Mouse (Mus musculus): ENCODE data around the gene Sept9. TPM values are rescaled to one million over a fixed set of nuclear protein-coding genes. Genes with fewer than 3 reads are reported as not detected.

The Sept9 gene
- polyA plus RNA-seq, 1 experiment from 2014 or later, result 106 TPM

- Histone ChIP-seq H3K27ac (no peak overlapping the region), H3K9me3 (no peaks in the 10 kb centered on the region), H3K9ac (no peak overlapping the region), H3K36me3 (replicated peaks) (no peaks in the 10 kb centered on the region), H3K4me2 (no peak overlapping the region), H3K4me3 (no peak overlapping the region), H3K27me3 (replicated peaks) (peaks cover 17% of the 10 kb centered on the region), H3K4me1 (peaks cover 4% of the 10 kb centered on the region)
- ATAC-seq (replicated peaks), result no peak
- WGBS, result 92% methylated on average over 8 of the region's 8 CpGs
Measured at GRCm38 (mm10) chr11:117204606-117205005, 5.1 kb downstream of the Sept9 start.

- Histone ChIP-seq H3K27me3 (replicated peaks) (peaks cover 13% of the 10 kb centered on the region), H3K4me3 (no peak overlapping the region), H3K36me3 (replicated peaks) (no peaks in the 10 kb centered on the region), H3K27ac (no peak overlapping the region), H3K9ac (no peak overlapping the region), H3K9me3 (no peaks in the 10 kb centered on the region), H3K4me2 (no peak overlapping the region), H3K4me1 (no peaks in the 10 kb centered on the region; the same call in 1 of the 2 replicates)
- ATAC-seq (replicated peaks), result no peak
- WGBS, result 77% methylated on average over 6 of the region's 6 CpGs
Measured at GRCm38 (mm10) chr11:117205042-117205441, 5.6 kb downstream of the Sept9 start.

- no peaks in the 10 kb centered on the region for H3K9me3 ChIP-seq
- no peak for ATAC-seq (replicated peaks)
- no peak overlapping the region for H3K9ac ChIP-seq
- H3K27ac ChIP-seq, result no peak overlapping the region
- no peaks in the 10 kb centered on the region for H3K4me1 ChIP-seq
- H3K4me2 ChIP-seq, result no peak overlapping the region
- WGBS, result 79% methylated on average over 9 of the region's 9 CpGs
- H3K36me3 ChIP-seq (replicated peaks), result no peaks in the 10 kb centered on the region
- H3K4me3 ChIP-seq, result no peak overlapping the region
- peaks cover 10% of the 10 kb centered on the region for H3K27me3 ChIP-seq (replicated peaks)
Measured at GRCm38 (mm10) chr11:117205447-117205846, 6.0 kb downstream of the Sept9 start.

- H3K4me1 ChIP-seq, result no peaks in the 10 kb centered on the region
- no peaks in the 10 kb centered on the region for H3K27me3 ChIP-seq (replicated peaks)
- ATAC-seq (replicated peaks), result no peak
- H3K4me3 ChIP-seq, result no peak overlapping the region
- no peak overlapping the region for H3K27ac ChIP-seq
- no peak overlapping the region for H3K4me2 ChIP-seq
- H3K36me3 ChIP-seq (replicated peaks), result no peaks in the 10 kb centered on the region
- no peak overlapping the region for H3K9ac ChIP-seq
- H3K9me3 ChIP-seq, result no peaks in the 10 kb centered on the region
- 64% methylated on average over 5 of the region's 5 CpGs for WGBS
Measured at GRCm38 (mm10) chr11:117207436-117207835, 8.0 kb downstream of the Sept9 start.

GRCm38 (mm10) chr11:117208151-117208673, 8.8 kb downstream of the Sept9 start:
- WGBS, result 76% methylated on average over 8 of the region's 8 CpGs

GRCm38 (mm10) chr11:117216713-117217112, 17.3 kb downstream of the Sept9 start:
- H3K9ac ChIP-seq, result no peak overlapping the region
- H3K4me2 ChIP-seq, result no peak overlapping the region
- no peaks in the 10 kb centered on the region for H3K27me3 ChIP-seq (replicated peaks)
- 81% methylated on average over 2 of the region's 2 CpGs for WGBS
- no peaks in the 10 kb centered on the region for H3K4me1 ChIP-seq
- no peak overlapping the region for H3K27ac ChIP-seq
- H3K4me3 ChIP-seq, result no peak overlapping the region
- ATAC-seq (replicated peaks), result no peak
- no peaks in the 10 kb centered on the region for H3K9me3 ChIP-seq
- no peaks in the 10 kb centered on the region for H3K36me3 ChIP-seq (replicated peaks)

More at GRCm38 (mm10) chr11:117208151-117208673, 8.8 kb downstream of the Sept9 start:
- Histone ChIP-seq H3K36me3 (replicated peaks) (no peaks in the 10 kb centered on the region), H3K9ac (no peak overlapping the region), H3K27me3 (replicated peaks) (no peaks in the 10 kb centered on the region), H3K27ac (no peak overlapping the region), H3K4me2 (no peak overlapping the region), H3K4me3 (no peak overlapping the region), H3K4me1 (no peaks in the 10 kb centered on the region), H3K9me3 (no peaks in the 10 kb centered on the region)
- no peak for ATAC-seq (replicated peaks)

- H3K4me1 ChIP-seq, result no peaks in the 10 kb centered on the region
- no peaks in the 10 kb centered on the region for H3K9me3 ChIP-seq
- H3K36me3 ChIP-seq (replicated peaks), result no peaks in the 10 kb centered on the region
- no peak overlapping the region for H3K4me2 ChIP-seq
- no peak for ATAC-seq (replicated peaks)
- H3K4me3 ChIP-seq, result no peak overlapping the region
- no peak overlapping the region for H3K9ac ChIP-seq
- 91% methylated on average over 6 of the region's 6 CpGs for WGBS
- H3K27me3 ChIP-seq (replicated peaks), result no peaks in the 10 kb centered on the region
- H3K27ac ChIP-seq, result no peak overlapping the region
Measured at GRCm38 (mm10) chr11:117218070-117218469, 18.6 kb downstream of the Sept9 start.

- H3K27me3 ChIP-seq (replicated peaks), result no peaks in the 10 kb centered on the region
- ATAC-seq (replicated peaks), result no peak
- WGBS, result 92% methylated on average over 6 of the region's 6 CpGs
Measured at GRCm38 (mm10) chr11:117218498-117218897, 19.0 kb downstream of the Sept9 start.

GRCm38 (mm10) chr11:117220777-117221176, 21.3 kb downstream of the Sept9 start:
- no peaks in the 10 kb centered on the region for H3K36me3 ChIP-seq (replicated peaks)
- no peaks in the 10 kb centered on the region for H3K9me3 ChIP-seq
- H3K4me3 ChIP-seq, result no peak overlapping the region
- no peak overlapping the region for H3K27ac ChIP-seq
- no peak overlapping the region for H3K9ac ChIP-seq
- H3K4me2 ChIP-seq, result no peak overlapping the region
- ATAC-seq (replicated peaks), result no peak
- WGBS, result 96% methylated on average over 8 of the region's 8 CpGs
- no peaks in the 10 kb centered on the region for H3K4me1 ChIP-seq
- H3K27me3 ChIP-seq (replicated peaks), result no peaks in the 10 kb centered on the region

More at GRCm38 (mm10) chr11:117218498-117218897, 19.0 kb downstream of the Sept9 start:
- Histone ChIP-seq H3K27ac (no peak overlapping the region), H3K4me2 (no peak overlapping the region), H3K4me3 (no peak overlapping the region), H3K9me3 (no peaks in the 10 kb centered on the region), H3K36me3 (replicated peaks) (no peaks in the 10 kb centered on the region), H3K4me1 (no peaks in the 10 kb centered on the region), H3K9ac (no peak overlapping the region)

- no peak overlapping the region for H3K4me3 ChIP-seq
- H3K4me2 ChIP-seq, result no peak overlapping the region
- no peak for ATAC-seq (replicated peaks)
- no peak overlapping the region for H3K27ac ChIP-seq
- WGBS, result 76% methylated on average over 6 of the region's 6 CpGs
- H3K9ac ChIP-seq, result no peak overlapping the region
- no peaks in the 10 kb centered on the region for H3K27me3 ChIP-seq (replicated peaks)
- no peaks in the 10 kb centered on the region for H3K9me3 ChIP-seq
- H3K4me1 ChIP-seq, result no peaks in the 10 kb centered on the region
- H3K36me3 ChIP-seq (replicated peaks), result no peaks in the 10 kb centered on the region
Measured at GRCm38 (mm10) chr11:117221182-117221581, 21.7 kb downstream of the Sept9 start.

GRCm38 (mm10) chr11:117222899-117223298, 23.4 kb downstream of the Sept9 start:
- H3K9ac ChIP-seq, result no peak overlapping the region
- no peaks in the 10 kb centered on the region for H3K9me3 ChIP-seq
- H3K27me3 ChIP-seq (replicated peaks), result no peaks in the 10 kb centered on the region
- no peaks in the 10 kb centered on the region for H3K4me1 ChIP-seq
- H3K36me3 ChIP-seq (replicated peaks), result no peaks in the 10 kb centered on the region
- ATAC-seq (replicated peaks), result no peak
- 74% methylated on average over 8 of the region's 8 CpGs for WGBS
- no peak overlapping the region for H3K4me2 ChIP-seq
- H3K27ac ChIP-seq, result no peak overlapping the region
- H3K4me3 ChIP-seq, result no peak overlapping the region

- WGBS, result 61% methylated on average over 4 of the region's 4 CpGs
- Histone ChIP-seq H3K9ac (no peak overlapping the region), H3K36me3 (replicated peaks) (no peaks in the 10 kb centered on the region), H3K4me3 (no peak overlapping the region), H3K9me3 (no peaks in the 10 kb centered on the region), H3K4me1 (no peaks in the 10 kb centered on the region), H3K27me3 (replicated peaks) (no peaks in the 10 kb centered on the region), H3K27ac (no peak overlapping the region), H3K4me2 (no peak overlapping the region)
- no peak for ATAC-seq (replicated peaks)
Measured at GRCm38 (mm10) chr11:117224804-117225203, 25.3 kb downstream of the Sept9 start.

- Histone ChIP-seq H3K9ac (no peak overlapping the region), H3K27ac (no peak overlapping the region), H3K4me3 (no peak overlapping the region), H3K27me3 (replicated peaks) (no peaks in the 10 kb centered on the region), H3K4me1 (no peaks in the 10 kb centered on the region), H3K9me3 (no peaks in the 10 kb centered on the region), H3K4me2 (no peak overlapping the region), H3K36me3 (replicated peaks) (no peaks in the 10 kb centered on the region)
- ATAC-seq (replicated peaks), result no peak
- 83% methylated on average over 15 of the region's 15 CpGs for WGBS
Measured at GRCm38 (mm10) chr11:117225531-117226213, 26.2 kb downstream of the Sept9 start.

All from midbrain, embryonic 15.5 days (tissue).